Mouse (Mus musculus) lung, postnatal 10 days (tissue): ENCODE results near the gene Tesk1.

Experiments
- DNase-seq: peaks from one replicate; pipeline ENCODE4 v3.0.0; 2021

Gene Tesk1

GRCm38 (mm10) chr4:43441639-43442038 lies at the start of gene Tesk1:
Gene Tesk1, plus strand, starts transcription at chr4:43441939.
- DNase-seq = no peak

- DNase-seq = peak; percentile 92
Observed at GRCm38 (mm10) chr4:43394345-43394891, 47.3 kb upstream of the Tesk1 start.

DNA sequence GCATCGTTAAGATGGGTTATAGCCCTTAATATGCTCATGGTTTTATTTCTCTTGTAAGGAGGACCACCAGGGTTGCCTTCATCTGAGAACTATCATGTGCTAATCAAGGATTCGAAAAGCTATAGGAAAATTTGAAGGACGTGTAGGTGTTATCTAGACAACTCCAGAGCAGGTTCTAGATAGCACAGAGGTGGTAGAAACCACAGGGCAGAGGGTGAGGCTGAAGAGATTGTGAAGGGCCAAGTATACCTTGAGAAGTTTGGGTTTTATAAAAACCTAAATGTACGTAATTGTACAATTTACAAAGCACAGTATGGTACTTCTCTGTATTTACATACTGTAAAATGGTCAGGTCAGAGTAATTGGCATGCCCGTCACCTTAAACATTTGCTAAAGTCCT lies 46.6 kb upstream of the Tesk1 start:
- DNase-seq = no peak

GRCm38 (mm10) chr4:43395836-43396235 lies 45.9 kb upstream of the Tesk1 start:
- DNase-seq = no peak

GRCm38 (mm10) chr4:43396381-43396780 lies 45.4 kb upstream of the Tesk1 start:
- DNase-seq = no peak

GRCm38 (mm10) chr4:43398014-43398413 lies 43.7 kb upstream of the Tesk1 start:
- no peak for DNase-seq

DNA sequence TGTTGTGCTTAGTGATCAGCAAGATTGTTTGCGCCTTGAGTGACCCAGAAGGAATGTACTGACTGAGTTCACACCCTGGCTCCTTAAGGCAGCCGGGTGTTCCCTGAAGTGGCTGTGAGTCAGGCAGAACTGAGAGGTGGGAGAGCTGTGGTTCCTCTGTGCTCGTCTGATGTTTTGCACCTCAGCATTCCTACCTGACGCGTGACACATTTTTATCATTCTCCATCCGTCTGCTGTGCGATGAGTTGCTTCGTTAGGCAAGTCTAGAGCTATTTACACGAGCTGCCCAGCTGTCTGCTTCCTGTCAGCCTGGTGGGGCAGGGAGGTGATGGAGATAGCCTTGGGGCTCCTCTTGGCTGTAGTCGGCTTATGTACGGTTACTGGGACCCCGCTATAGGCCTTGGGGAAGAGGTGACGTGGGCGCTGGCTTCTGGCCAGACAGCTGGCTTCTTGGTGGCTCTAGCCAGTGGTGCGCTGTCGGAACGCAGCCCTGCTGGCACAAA lies 42.9 kb upstream of the Tesk1 start:
- peak; percentile 83 for DNase-seq

DNA sequence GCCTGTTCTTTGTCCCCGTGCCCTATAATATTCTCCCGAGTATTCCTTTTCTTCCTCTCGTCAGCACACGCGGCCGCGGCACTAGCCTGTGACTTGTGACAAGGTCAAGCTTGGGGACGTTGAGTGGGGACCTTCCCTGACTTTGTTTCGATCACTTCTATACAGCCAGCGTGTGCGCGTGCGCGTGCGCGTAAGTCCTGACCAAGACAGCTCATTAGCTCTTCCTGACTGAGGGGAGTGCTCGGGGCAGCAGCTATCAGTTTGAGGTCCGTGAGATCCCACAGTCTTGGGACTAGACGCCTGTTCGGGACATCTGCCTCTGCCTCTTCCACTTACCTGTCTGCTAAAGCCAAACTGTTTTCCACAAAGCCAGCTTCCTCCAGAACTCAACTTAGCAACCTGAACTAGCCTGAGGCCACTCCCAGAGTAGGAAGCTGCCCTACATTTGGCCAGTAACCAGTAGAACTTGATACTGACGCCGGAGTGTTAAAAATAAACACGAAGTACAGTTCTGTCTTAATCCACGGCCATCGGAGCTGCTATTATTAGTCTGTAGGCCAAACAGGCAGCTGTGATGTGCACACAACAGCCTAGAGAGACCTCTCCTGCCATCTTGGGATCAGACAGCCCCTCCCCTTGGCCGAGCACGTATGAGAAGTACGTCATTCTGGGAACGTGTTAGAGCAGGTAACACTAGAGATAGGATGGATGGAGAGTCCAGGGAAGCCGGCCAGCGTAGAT lies 42.2 kb upstream of the Tesk1 start:
- DNase-seq = peak; percentile 71

- DNase-seq = peak; percentile 63
Observed at GRCm38 (mm10) chr4:43400976-43401375, 40.8 kb upstream of the Tesk1 start.

DNA sequence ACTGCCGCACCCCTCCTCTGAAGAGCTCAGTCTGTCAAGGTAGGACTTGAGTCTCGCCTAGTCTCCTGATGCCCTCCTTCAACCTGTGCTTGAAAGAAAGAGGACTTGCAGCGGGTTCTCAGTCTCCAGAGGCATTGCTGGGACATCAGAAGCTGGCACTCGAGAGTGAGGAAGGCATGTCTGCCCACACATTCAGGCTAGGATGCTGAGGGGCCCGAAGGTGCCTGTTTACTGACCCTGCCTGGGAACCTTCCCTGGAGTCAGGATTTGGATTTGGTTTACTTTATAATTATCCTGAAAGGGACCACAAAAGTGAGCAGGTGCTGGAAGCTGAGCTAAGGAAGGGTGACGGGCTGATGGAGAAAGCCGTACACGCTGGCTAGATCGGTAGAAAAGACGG lies 40.3 kb upstream of the Tesk1 start:
- DNase-seq = no peak

GRCm38 (mm10) chr4:43402212-43402611 lies 39.5 kb upstream of the Tesk1 start:
- no peak for DNase-seq

GRCm38 (mm10) chr4:43404697-43405096 lies 37.0 kb upstream of the Tesk1 start:
- DNase-seq = no peak

DNA sequence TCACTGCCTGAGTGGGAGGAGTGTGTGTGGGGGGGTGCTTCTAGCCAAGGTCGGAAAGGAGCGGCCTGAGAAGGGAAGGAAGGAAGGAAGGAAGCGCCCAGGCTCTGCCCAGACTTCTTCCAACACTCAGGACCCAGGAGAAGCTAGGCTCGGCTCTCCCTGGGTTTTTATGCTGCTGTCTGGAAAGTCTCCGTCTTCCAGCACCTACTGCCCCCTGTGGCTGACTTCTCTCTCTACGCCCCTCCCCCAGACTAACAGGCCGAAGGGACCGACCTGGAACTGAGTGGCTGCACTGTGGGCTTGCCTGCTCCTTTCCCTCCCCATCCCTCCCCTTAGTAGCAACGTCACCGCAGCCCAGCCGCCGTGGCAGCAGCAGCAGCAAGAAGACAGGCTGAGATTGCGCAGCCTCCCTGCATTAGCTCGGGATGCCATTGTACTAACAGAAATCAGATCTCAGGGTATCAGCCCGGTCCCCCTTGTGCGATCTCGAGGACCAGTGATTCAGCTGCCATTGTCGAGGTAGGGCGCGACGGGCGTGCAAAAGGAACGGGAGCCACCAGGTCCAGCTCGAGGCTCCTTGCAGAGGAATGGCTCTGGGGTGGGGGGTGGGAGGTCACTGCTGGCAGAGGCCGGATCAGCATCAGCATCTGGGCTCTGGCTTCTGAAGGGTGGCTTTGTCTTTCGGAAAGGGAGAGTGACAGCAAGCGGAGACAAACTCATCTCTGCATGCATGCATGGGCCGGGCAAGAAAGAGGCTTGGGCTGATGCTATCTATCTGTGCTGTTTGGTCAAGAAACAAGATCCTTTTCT lies 35.4 kb upstream of the Tesk1 start:
- DNase-seq = peak; percentile 96

GRCm38 (mm10) chr4:43407071-43407920 lies 34.4 kb upstream of the Tesk1 start:
- DNase-seq = no peak

DNA sequence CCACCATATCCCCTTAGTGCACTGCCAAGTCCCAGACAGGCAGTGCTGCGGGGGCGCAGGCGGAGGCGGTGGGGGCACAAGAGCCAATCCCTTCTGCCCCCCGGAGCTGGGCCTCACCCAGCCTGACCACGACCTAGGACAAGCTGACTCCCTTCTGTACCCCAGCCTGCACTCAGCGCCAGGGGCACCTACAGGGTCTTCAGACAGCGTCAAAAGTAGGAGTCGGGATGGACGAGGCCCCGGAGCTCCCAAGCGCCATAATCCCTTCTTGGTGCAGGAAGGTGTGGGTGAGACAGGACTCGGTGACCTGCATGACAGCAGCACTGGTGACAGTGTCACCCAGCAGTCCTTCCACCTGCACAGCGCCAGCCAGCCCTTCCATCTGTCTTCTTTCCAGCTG lies 27.0 kb upstream of the Tesk1 start:
- DNase-seq = no peak

DNA sequence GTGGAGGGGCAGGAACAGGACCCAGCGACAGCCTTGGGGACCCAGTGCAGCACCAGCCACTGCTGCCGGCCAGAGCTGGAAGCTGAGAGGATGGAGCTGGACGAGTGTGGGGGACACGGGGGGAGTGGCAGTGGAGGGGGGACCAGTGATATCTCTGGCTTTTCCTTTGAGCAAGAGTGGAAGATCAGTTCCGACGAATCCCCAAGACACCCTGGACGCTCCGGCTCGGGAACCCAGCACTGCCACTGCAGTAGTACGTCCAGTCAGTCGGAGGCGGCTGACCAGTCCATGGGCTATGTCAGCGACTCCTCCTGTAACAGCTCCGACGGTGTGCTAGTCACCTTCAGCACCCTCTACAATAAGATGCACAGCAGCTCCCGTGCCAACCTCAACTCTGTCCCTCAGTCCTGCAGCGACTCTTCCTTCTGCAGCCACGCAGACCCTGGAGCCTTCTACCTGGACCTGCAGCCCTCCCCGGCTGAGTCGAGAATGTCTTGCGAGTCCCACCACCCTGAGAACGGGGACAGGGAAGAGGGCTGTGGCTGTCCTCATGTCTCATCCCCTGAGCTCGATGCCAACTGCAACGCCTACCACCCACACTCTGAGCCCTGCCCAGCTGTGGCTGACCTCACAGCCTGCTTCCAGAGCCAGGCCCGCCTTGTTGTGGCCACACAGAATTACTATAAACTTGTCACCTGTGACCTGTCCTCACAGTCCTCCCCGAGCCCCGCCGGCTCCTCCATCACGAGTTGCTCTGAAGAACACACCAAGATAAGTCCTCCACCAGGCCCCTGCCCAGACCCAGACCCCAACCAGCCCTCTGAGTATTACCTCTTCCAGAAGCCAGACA lies 26.3 kb upstream of the Tesk1 start:
- no peak for DNase-seq

- DNase-seq = no peak
Observed at GRCm38 (mm10) chr4:43416071-43416490, 25.7 kb upstream of the Tesk1 start.

- DNase-seq = no peak
Observed at GRCm38 (mm10) chr4:43417269-43418062, 24.3 kb upstream of the Tesk1 start.

GRCm38 (mm10) chr4:43418450-43418849 lies 23.3 kb upstream of the Tesk1 start:
- no peak for DNase-seq

DNA sequence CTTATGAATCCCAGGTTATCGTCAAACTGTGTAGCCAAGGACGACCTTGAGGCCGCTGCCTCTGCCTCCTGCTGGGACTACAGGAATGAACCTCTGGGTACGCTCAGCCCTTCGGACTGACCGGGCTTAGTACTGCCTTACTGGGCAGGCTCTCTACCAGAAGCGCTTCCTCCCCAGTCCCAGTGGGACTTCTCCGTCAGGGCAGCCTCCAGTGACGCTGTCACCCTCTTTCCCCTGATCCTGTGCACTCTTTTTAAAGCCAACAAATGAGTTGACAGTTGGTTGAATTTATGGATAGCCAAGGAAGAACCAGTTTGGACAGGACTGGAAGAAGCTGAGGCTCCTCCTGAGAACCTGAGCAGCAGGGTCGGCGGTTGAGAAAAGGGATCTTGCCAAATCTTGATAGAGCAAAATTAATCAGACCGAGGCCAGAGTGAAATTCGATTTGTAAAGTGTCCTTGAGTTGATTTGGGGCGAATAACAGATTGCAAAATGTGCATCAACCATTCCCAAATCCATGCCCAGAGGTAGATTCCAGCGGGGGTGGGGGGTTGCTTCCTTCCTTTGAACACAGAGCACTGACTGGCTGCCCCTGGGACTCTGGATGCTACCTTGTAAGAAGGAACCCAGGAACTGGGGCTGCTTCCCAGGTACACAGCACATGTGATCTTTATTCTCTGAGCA lies 22.6 kb upstream of the Tesk1 start:
- DNase-seq = peak; percentile 50
